Mouse (Mus musculus) CH12.LX (cell line): ENCODE measurements around the gene Ywhab. TPM values are rescaled to one million over a fixed set of nuclear protein-coding genes. Genes with fewer than 3 reads are reported as not detected.

Experiments
- DNase-seq: peaks from one replicate; pipeline ENCODE4 v3.0.0-alpha.2; 2013; ENCODE audit errors: extremely low read depth
- H3K27ac ChIP-seq: 2 replicates; pipeline ENCODE4 v1.5.1; 2012; ENCODE audit warnings: low read depth, mild to moderate bottlenecking, control low read depth, moderate library complexity; ENCODE audit not compliant: insufficient read depth
- H3K27me3 ChIP-seq: replicated peaks from 2 replicates; pipeline ENCODE3; 2012; ENCODE audit warnings: inconsistent platforms
- H3K36me3 ChIP-seq, 2 experiments: replicated peaks in 1 of 2; 2 replicates each; pipeline versions ENCODE3 to v1.6.1; 2012; ENCODE audit warnings: inconsistent platforms in 1 of 2, low read length in 1 of 2, mild to moderate bottlenecking in 1 of 2, mixed read lengths in 1 of 2, moderate library complexity in 1 of 2; ENCODE audit not compliant: control insufficient read depth in 1 of 2, insufficient read depth in 1 of 2
- H3K4me1 ChIP-seq, 2 experiments: 2 replicates each; pipeline ENCODE4 v1.6.1; 2012; ENCODE audit warnings: inconsistent platforms in 1 of 2, moderate library complexity in 1 of 2; ENCODE audit not compliant: insufficient read depth in 2 of 2, control insufficient read depth in 1 of 2
- H3K4me2 ChIP-seq: 2 replicates; pipeline ENCODE4 v1.6.1; 2012; ENCODE audit warnings: low read depth, mild to moderate bottlenecking, control low read depth; ENCODE audit not compliant: poor library complexity, insufficient read depth, severe bottlenecking
- H3K4me3 ChIP-seq, 3 experiments: fragments of 150-350 bp in 1 of 3; sonication (generic) in 1 of 3; replicated peaks in 1 of 3; 2 replicates each; pipeline versions ENCODE3 to v1.5.1; 2011 to 2012; ENCODE audit warnings: low read depth in 2 of 3, low read length in 2 of 3, mild to moderate bottlenecking in 2 of 3, moderate library complexity in 2 of 3, control low read depth in 1 of 3, improper control_type of control experiment in 1 of 3, inconsistent platforms in 1 of 3, mixed read lengths in 1 of 3; ENCODE audit not compliant: poor library complexity in 1 of 3
- H3K79me2 ChIP-seq: replicated peaks from 2 replicates; pipeline ENCODE4 v1.6.1; 2012; ENCODE audit warnings: mild to moderate bottlenecking, moderate library complexity; ENCODE audit not compliant: control insufficient read depth, poor library complexity, insufficient read depth, severe bottlenecking; ENCODE audit errors: extremely low read depth
- H3K9ac ChIP-seq: 2 replicates; pipeline ENCODE4 v1.6.1; 2012; ENCODE audit warnings: low read depth, mild to moderate bottlenecking, control low read depth, moderate library complexity; ENCODE audit not compliant: insufficient read depth
- H3K9me3 ChIP-seq: replicated peaks from 2 replicates; pipeline ENCODE3; 2012; ENCODE audit warnings: low read length, inconsistent platforms, mixed read lengths
- CHD1 ChIP-seq: IDR thresholded peaks from 2 replicates; pipeline ENCODE4 v1.6.1; 2012; ENCODE audit warnings: low read depth, low read length, improper control_type of control experiment, inconsistent platforms
- CTCF ChIP-seq, 2 experiments: IDR thresholded peaks in 1 of 2; conservative IDR thresholded peaks in 1 of 2; 2 replicates each; pipeline ENCODE4 v1.5.1; 2011 to 2012; ENCODE audit warnings: low read depth in 2 of 2, low read length in 2 of 2, improper control_type of control experiment in 1 of 2, inconsistent platforms in 1 of 2, mild to moderate bottlenecking in 1 of 2, moderate library complexity in 1 of 2
- E2F4 ChIP-seq: IDR thresholded peaks from 2 replicates; pipeline ENCODE4 v1.6.1; 2011; ENCODE audit warnings: low read depth, low read length, improper control_type of control experiment; ENCODE audit not compliant: insufficient replicate concordance
- ETS1 ChIP-seq: conservative IDR thresholded peaks from 2 replicates; pipeline ENCODE4 v1.6.1; 2012; ENCODE audit warnings: low read depth, mild to moderate bottlenecking, inconsistent platforms, low read length, improper control_type of control experiment, moderate library complexity
- MAFK ChIP-seq: IDR thresholded peaks from 2 replicates; pipeline ENCODE4 v1.6.1; 2011; ENCODE audit warnings: low read length, improper control_type of control experiment; ENCODE audit not compliant: insufficient replicate concordance
- MAZ ChIP-seq: IDR thresholded peaks from 2 replicates; pipeline ENCODE4 v1.6.1; 2012; ENCODE audit warnings: low read depth, mild to moderate bottlenecking, inconsistent platforms, low read length, improper control_type of control experiment, moderate library complexity
- MXI1 ChIP-seq: IDR thresholded peaks from 2 replicates; pipeline ENCODE4 v1.6.1; 2011; ENCODE audit warnings: mild to moderate bottlenecking, low read depth, low read length, improper control_type of control experiment
- MYC ChIP-seq: IDR thresholded peaks from 2 replicates; pipeline ENCODE4 v1.6.1; 2011; ENCODE audit warnings: low read depth, mild to moderate bottlenecking, improper control_type of control experiment, low read length
- POLR2A ChIP-seq: IDR thresholded peaks from 2 replicates; pipeline ENCODE4 v1.6.1; 2011; ENCODE audit warnings: low read depth, mild to moderate bottlenecking, improper control_type of control experiment, low read length
- POLR2AphosphoS2 ChIP-seq: IDR thresholded peaks from 2 replicates; pipeline ENCODE4 v1.6.1; 2011; ENCODE audit warnings: low read depth, low read length, improper control_type of control experiment
- SMC3 ChIP-seq: IDR thresholded peaks from 2 replicates; pipeline ENCODE4 v1.6.1; 2011; ENCODE audit warnings: low read depth, low read length, improper control_type of control experiment
- TBP ChIP-seq: conservative IDR thresholded peaks from 2 replicates; pipeline ENCODE4 v1.6.1; 2011; ENCODE audit warnings: low read depth, low read length, improper control_type of control experiment
- TCF12 ChIP-seq: IDR thresholded peaks from 2 replicates; pipeline ENCODE4 v1.6.1; 2014; ENCODE audit warnings: low read depth, mild to moderate bottlenecking, inconsistent platforms, low read length, improper control_type of control experiment
- USF1 ChIP-seq: IDR thresholded peaks from 2 replicates; pipeline ENCODE4 v1.6.1; 2014; ENCODE audit warnings: low read depth, mild to moderate bottlenecking, inconsistent platforms, low read length, improper control_type of control experiment
- USF2 ChIP-seq: conservative IDR thresholded peaks from 2 replicates; pipeline ENCODE4 v1.6.1; 2011; ENCODE audit warnings: low read depth, low read length, improper control_type of control experiment
- ZKSCAN1 ChIP-seq: IDR thresholded peaks from 2 replicates; pipeline ENCODE4 v1.6.1; 2012; ENCODE audit warnings: low read depth, inconsistent platforms, low read length, improper control_type of control experiment, borderline replicate concordance
- ZMIZ1 ChIP-seq: IDR thresholded peaks from 2 replicates; pipeline ENCODE4 v1.6.1; 2012; ENCODE audit warnings: low read depth, mild to moderate bottlenecking, inconsistent platforms, low read length, improper control_type of control experiment
- ZNF384 ChIP-seq: IDR thresholded peaks from 2 replicates; pipeline ENCODE4 v1.6.1; 2012; ENCODE audit warnings: low read depth, low read length, improper control_type of control experiment, inconsistent platforms
- dilution Hi-C: fragments of 300-500 bp; cut with MboI; formaldehyde crosslinking; loops from 2 replicates; pipeline ENCODE4 v1.14.3; 2020; ENCODE audit warnings: low sequenced_read_pairs; ENCODE audit not compliant: extremely low pct_unique_long_range_greater_than_20kb, extremely low pct_ligation_motif_present
- in situ Hi-C: fragments of 300-500 bp; cut with MboI; formaldehyde crosslinking; loops from 3 replicates; pipeline ENCODE4 v1.14.3; 2019; ENCODE audit warnings: low sequenced_read_pairs, low pct_ligation_motif_present, low pct_unique_long_range_greater_than_20kb, mixed read lengths
- polyA plus RNA-seq: library from polyadenylated mRNA; unstranded; fragments of >175 nt; gene quantifications from 2 replicates; pipeline ENCODE4 v1.2.1, GENCODE M21; 2012; ENCODE audit warnings: low read depth; ENCODE audit not compliant: insufficient read length
- total RNA-seq, 2 experiments: library from RNA; depleted of rRNA; stranded (reverse); fragments of 300-350 nt in 1 of 2; fragments of >200 nt in 1 of 2; gene quantifications; 2 replicates each; pipeline ENCODE4 v1.2.3; 2012 to 2014

The Ywhab gene
- total and polyA plus RNA-seq, 3 experiments, result 41.6 to 159 (median 59.8) TPM

DNA sequence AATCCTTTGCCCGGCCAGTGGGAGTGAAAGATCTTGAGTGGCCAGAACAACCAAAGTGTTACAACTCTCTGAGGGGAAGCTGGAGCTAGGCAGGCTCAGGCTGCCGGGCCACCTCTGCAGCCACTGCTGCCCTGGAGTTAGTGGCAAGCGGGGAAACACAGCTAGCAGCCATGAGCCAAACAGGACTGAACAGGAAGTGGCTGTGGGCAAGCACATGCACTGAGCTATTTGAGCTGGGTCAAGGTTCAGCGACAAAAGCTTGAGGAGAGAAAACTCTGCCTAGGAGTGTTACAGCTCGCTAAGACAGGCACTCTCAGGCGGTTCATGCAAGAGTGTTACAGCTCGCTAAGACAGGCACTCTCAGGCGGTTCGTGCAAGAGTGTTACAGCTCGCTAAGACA is 12.2 kb downstream of the Ywhab start:
- no peaks in the 10 kb centered on the region for H3K27me3 ChIP-seq
- peaks cover 10 to 46% of the 10 kb centered on the region in 2 experiments for H3K4me1 ChIP-seq
- dilution Hi-C loops, result no loop called here
- H3K79me2 ChIP-seq, result peaks cover 86% of the 10 kb centered on the region
- H3K27ac ChIP-seq, result no peak overlapping the region
- in situ Hi-C loops, result no loop called here
- DNase-seq, result peak; percentile 32
- H3K9ac ChIP-seq, result no peak overlapping the region
- no peak overlapping the region for H3K4me2 ChIP-seq
- TF ChIP-seq POLR2A (no peak), TCF12 (no peak), USF1 (no peak), CHD1 (no peak), SMC3 (no peak), MYC (no peak), USF2 (no peak), ETS1 (no peak), TBP (no peak), ZKSCAN1 (no peak), MXI1 (no peak), ZNF384 (no peak), E2F4 (no peak), POLR2AphosphoS2 (no peak)
- no peak overlapping the region for H3K4me3 ChIP-seq
- peaks cover 8 to 73% of the 10 kb centered on the region in 2 experiments for H3K36me3 ChIP-seq
- peaks cover 3% of the 10 kb centered on the region for H3K9me3 ChIP-seq

DNA sequence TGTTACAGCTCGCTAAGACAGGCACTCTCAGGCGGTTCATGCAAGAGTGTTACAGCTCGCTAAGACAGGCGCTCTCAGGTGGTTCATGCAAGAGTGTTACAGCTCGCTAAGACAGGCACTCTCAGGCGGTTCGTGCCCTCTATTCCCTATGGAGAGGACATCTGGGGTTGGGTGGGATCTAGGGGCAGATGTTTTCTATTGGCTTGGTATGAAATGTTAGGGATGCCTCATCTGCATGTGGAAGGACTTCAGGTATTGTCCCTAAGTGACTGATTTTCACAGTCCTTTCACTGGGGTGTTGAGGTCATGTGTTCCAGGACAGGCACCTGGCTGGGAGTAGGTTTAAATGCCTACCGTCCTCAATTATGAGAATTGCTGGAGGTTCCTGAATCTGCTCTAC is 12.8 kb downstream of the Ywhab start:
- no peak for DNase-seq
- Histone ChIP-seq H3K27ac (no peak overlapping the region), H3K4me1 (peaks cover 10 to 46% of the 10 kb centered on the region in 2 experiments), H3K9ac (no peak overlapping the region), H3K4me3 (no peak overlapping the region), H3K9me3 (peaks cover 3% of the 10 kb centered on the region), H3K36me3 (peaks cover 13 to 73% of the 10 kb centered on the region in 2 experiments), H3K4me2 (no peak overlapping the region), H3K79me2 (peaks cover 80% of the 10 kb centered on the region), H3K27me3 (no peaks in the 10 kb centered on the region)
- in situ Hi-C loops (no loop called here), dilution Hi-C loops (no loop called here)
- TF ChIP-seq MAZ (no peak), MAFK (no peak), E2F4 (no peak), CTCF (conservative IDR thresholded peaks at IDR 0.05 in 1 of 2, IDR thresholded peaks at IDR 0.05 in 1 of 2; ENCODE audit: low read depth in 2 of 2, low read length in 2 of 2) (no peak), ZMIZ1 (no peak), ZNF384 (no peak)
